9 mouse cellular contexts compared by ENCODE assay signal in genomic region chr12:80863370-80863769, GRCm38 (mm10).
A peak's percentile ranks its signal among the peaks of the same experiment; 100 is the strongest.
DNase-seq lines count a peak whose midpoint lies in the region; ATAC-seq lines count a peak whose summit lies in the region.
"Had no signal": no experiment of that assay in that cellular context is flagged by ENCODE, and none has a peak within 500 bp of the region (broad histone marks: within the 10 kb centered on the region; RNA-seq: fewer than 3 reads in every experiment).

No protein-coding gene starts in this region.

- no peaks in the 10 kb centered on the region for H3K9me3 ChIP-seq in heart, embryonic 12.5 days (replicated peaks)
- H3K9me3 ChIP-seq in midbrain, embryonic 10.5 days (replicated peaks) = no peaks in the 10 kb centered on the region
- no peaks in the 10 kb centered on the region for H3K9me3 ChIP-seq in midbrain, embryonic 14.5 days (ENCODE audit: control insufficient read depth, low read length)

- ATAC-seq in heart, embryonic 12.5 days (ENCODE audit: insufficient number of reproducible peaks, low FRiP score) = 0 out of 2 replicates have a peak, but pooled peaks have one; percentile 33
- no peak for ATAC-seq in midbrain, embryonic 14.5 days (ENCODE audit: low FRiP score, low TSS enrichment)
- 0 out of 2 replicates have a peak, but pooled peaks have one; percentile 35 for ATAC-seq in monocyte, adult 5-6 weeks (replicated peaks; ENCODE audit: insufficient number of reproducible peaks, low FRiP score, low TSS enrichment, poor library complexity, severe bottlenecking)

- no peak for DNase-seq in heart, postnatal 10 days
- DNase-seq in midbrain, embryonic 10.5 days (ENCODE audit: low spot score) = no peak
- DNase-seq in midbrain, embryonic 14.5 days = no peak
- peak; percentile 51 for DNase-seq in kidney, postnatal 14 days
- no peak for DNase-seq in cerebellum, adult 9-11 months
- no peak for DNase-seq in B cell, adult 2 months
- DNase-seq: thymus, adult 18-20 months had no signal

- H3K36me3 ChIP-seq in heart, embryonic 12.5 days = peaks cover 3% of the 10 kb centered on the region; the same call in 1 of the 2 replicates
- H3K36me3 ChIP-seq in midbrain, embryonic 10.5 days = peaks cover 2% of the 10 kb centered on the region
- no peaks in the 10 kb centered on the region for H3K36me3 ChIP-seq in midbrain, embryonic 14.5 days (ENCODE audit: control insufficient read depth, insufficient read depth, low read length)

- intact Hi-C loops in heart, postnatal 10 days (cut with DNase I) = no loop called here

- H3K27ac ChIP-seq in heart, embryonic 12.5 days (ENCODE audit: poor library complexity, severe bottlenecking) = peak overlapping the region; percentile 52; the same call in 1 of the 2 replicates
- peak overlapping the region; percentile 28; the same call in 1 of the 2 replicates for H3K27ac ChIP-seq in midbrain, embryonic 10.5 days (replicated peaks)
- no peak overlapping the region for H3K27ac ChIP-seq in midbrain, embryonic 14.5 days (replicated peaks; ENCODE audit: low read depth, low read length)

- WGBS in heart, embryonic 12.5 days = 52% methylated on average over 2 of the region's 2 CpGs
- WGBS in midbrain, embryonic 10.5 days = 87% methylated on average over 2 of the region's 2 CpGs
- 89% methylated on average over 2 of the region's 2 CpGs for WGBS in midbrain, embryonic 14.5 days

- H3K4me3 ChIP-seq in heart, embryonic 12.5 days = no peak overlapping the region
- no peak overlapping the region for H3K4me3 ChIP-seq in midbrain, embryonic 10.5 days
- H3K4me3 ChIP-seq in midbrain, embryonic 14.5 days (replicated peaks; ENCODE audit: low read depth, low read length) = no peak overlapping the region

- H3K9ac ChIP-seq in heart, embryonic 12.5 days = no peak overlapping the region
- no peak overlapping the region for H3K9ac ChIP-seq in midbrain, embryonic 14.5 days (replicated peaks; ENCODE audit: low read length)

- H3K27me3 ChIP-seq in heart, embryonic 12.5 days (replicated peaks) = no peaks in the 10 kb centered on the region
- no peaks in the 10 kb centered on the region for H3K27me3 ChIP-seq in midbrain, embryonic 10.5 days (ENCODE audit: low read depth, poor library complexity, severe bottlenecking)
- no peaks in the 10 kb centered on the region for H3K27me3 ChIP-seq in midbrain, embryonic 14.5 days (ENCODE audit: control insufficient read depth, insufficient read depth, low read length)

- H3K4me2 ChIP-seq in heart, embryonic 12.5 days = no peak overlapping the region
- H3K4me2 ChIP-seq in midbrain, embryonic 14.5 days (ENCODE audit: low read length) = no peak overlapping the region

- peaks cover 36% of the 10 kb centered on the region for H3K4me1 ChIP-seq in heart, embryonic 12.5 days (replicated peaks)
- peaks cover 44% of the 10 kb centered on the region for H3K4me1 ChIP-seq in midbrain, embryonic 10.5 days
- H3K4me1 ChIP-seq in midbrain, embryonic 14.5 days (ENCODE audit: control insufficient read depth, insufficient read depth, low read length) = peaks cover 9% of the 10 kb centered on the region
